Mouse (Mus musculus) forebrain, postnatal 0 days (tissue): Measurements from ENCODE around the gene Hk1. TPM values are rescaled to one million over a fixed set of nuclear protein-coding genes. Genes with fewer than 3 reads are reported as not detected.

Source experiments
- ATAC-seq: fragments of 200-750 bp; cut with Nextera tagmentation; 2 replicates; pipeline ENCODE4 v1.8.0; 2017; ENCODE audit warnings: mild to moderate bottlenecking, moderate library complexity
- DNase-seq: peaks from one replicate; pipeline ENCODE4 v3.0.0-alpha.2; 2015
- H3K27ac ChIP-seq: fragments of 300-500 bp; sonication (generic); 2 replicates; pipeline ENCODE4 v1.5.1; 2014; ENCODE audit warnings: low read depth, mild to moderate bottlenecking, antibody characterized with exemption, low read length, moderate library complexity, mixed read lengths
- H3K27me3 ChIP-seq: fragments of 300-500 bp; sonication (generic); 2 replicates; pipeline ENCODE4 v1.6.1; 2014; ENCODE audit warnings: mild to moderate bottlenecking, low read length, mixed read lengths; ENCODE audit not compliant: insufficient read depth
- H3K36me3 ChIP-seq: fragments of 300-500 bp; sonication (generic); 2 replicates; pipeline ENCODE4 v1.6.1; 2014; ENCODE audit warnings: mild to moderate bottlenecking, moderate library complexity; ENCODE audit not compliant: insufficient read depth
- H3K4me1 ChIP-seq: fragments of 300-500 bp; sonication (generic); 2 replicates; pipeline ENCODE4 v1.6.1; 2014; ENCODE audit warnings: antibody characterized with exemption; ENCODE audit not compliant: insufficient read depth
- H3K4me2 ChIP-seq: fragments of 300-500 bp; sonication (generic); 2 replicates; pipeline ENCODE4 v1.6.1; 2014; ENCODE audit warnings: low read depth, mild to moderate bottlenecking, moderate library complexity
- H3K4me3 ChIP-seq: fragments of 300-500 bp; sonication (generic); 2 replicates; pipeline ENCODE4 v1.5.1; 2014; ENCODE audit warnings: low read depth, low read length, mixed read lengths
- H3K9ac ChIP-seq: fragments of 300-500 bp; sonication (generic); 2 replicates; pipeline ENCODE4 v1.6.1; 2014; ENCODE audit warnings: mild to moderate bottlenecking
- H3K9me3 ChIP-seq: fragments of 300-500 bp; sonication (generic); 2 replicates; pipeline ENCODE4 v1.6.1; 2016; ENCODE audit warnings: low read length
- CTCF ChIP-seq: sonication (generic); IDR thresholded peaks from 2 replicates; pipeline ENCODE4 v1.5.1; 2016; ENCODE audit warnings: antibody characterized with exemption, control low read depth, low read depth
- WGBS: fragments of 180-500 bp; shearing (Covaris S2); extraction: QIAGEN DNeasy Blood & Tissue Kit; methylation state at CpG from one replicate; pipeline ENCODE4 v1.1.7; 2014; 5-methylcytosine and 5-hydroxymethylcytosine counted together
- polyA plus RNA-seq: library from polyadenylated mRNA; unstranded; fragments of >200 nt; fragmentation: Nextera tagmentation; extraction: Ambion mirVana; gene quantifications from 2 replicates; pipeline ENCODE4 v1.2.1, GENCODE M21; 2015
- total RNA-seq: library from RNA; depleted of rRNA; stranded (reverse); fragments of >200 nt; gene quantifications from 2 replicates; pipeline ENCODE4 v1.2.3, GENCODE M21; 2014

Gene Hk1
- total and polyA plus RNA-seq, 2 experiments from 2014 or later = 90.1 to 140 TPM

DNA sequence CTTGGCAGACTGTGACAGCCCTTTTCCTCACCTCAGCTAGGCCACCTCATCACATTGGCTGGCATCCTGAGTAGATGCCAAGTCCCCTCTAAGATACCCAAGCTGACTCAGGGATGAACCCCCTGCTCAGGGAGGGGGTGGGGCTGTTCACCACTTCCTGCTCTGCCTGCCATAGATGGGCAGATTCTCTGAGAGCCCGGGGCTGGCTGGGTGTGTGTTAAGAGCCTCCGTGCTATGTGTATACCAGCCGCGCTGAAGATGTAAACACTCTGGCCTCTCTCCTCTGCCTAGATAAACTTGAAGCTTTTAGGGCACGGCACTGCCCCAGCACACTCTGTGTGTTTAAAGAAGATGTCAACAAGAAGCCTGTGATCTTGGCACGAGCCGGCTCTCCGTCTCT is 131.9 kb downstream of the Hk1 start:
- Histone ChIP-seq H3K4me2 (no peak overlapping the region), H3K27ac (no peak overlapping the region), H3K36me3 (no peaks in the 10 kb centered on the region), H3K4me1 (no peaks in the 10 kb centered on the region), H3K9ac (no peak overlapping the region), H3K4me3 (no peak overlapping the region), H3K9me3 (no peaks in the 10 kb centered on the region), H3K27me3 (no peaks in the 10 kb centered on the region)
- no peak for DNase-seq
- 71% methylated on average over 8 of the region's 8 CpGs for WGBS
- TF ChIP-seq CTCF = no peak
- ATAC-seq = no peak

DNA sequence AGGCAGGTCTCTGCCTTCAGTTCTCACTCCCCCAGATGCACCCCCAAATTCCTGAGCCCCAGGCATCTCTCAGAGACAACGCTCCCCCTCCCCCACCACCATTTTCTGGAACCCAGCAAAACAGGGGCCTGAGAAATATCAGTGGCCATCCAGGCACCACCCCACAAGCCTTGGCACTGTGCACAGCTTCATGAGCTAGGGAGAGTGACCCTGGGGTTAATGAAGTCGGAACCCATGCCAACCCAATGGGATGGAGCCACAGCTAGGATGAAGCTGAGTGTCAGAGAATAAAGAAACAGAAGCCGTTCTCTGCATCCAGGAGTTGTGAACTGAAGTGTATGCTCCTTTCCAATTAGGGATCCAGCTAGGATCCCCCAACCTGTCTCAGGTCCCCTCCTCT is 132.6 kb downstream of the Hk1 start:
- no peaks in the 10 kb centered on the region for H3K4me1 ChIP-seq
- WGBS = 53% methylated on average over 3 of the region's 3 CpGs
- ATAC-seq (no peak), DNase-seq (peak; percentile 10)
- no peak overlapping the region for H3K27ac ChIP-seq
- TF ChIP-seq CTCF = no peak
- H3K9ac ChIP-seq = no peak overlapping the region
- H3K9me3 ChIP-seq = no peaks in the 10 kb centered on the region
- no peak overlapping the region for H3K4me2 ChIP-seq
- no peaks in the 10 kb centered on the region for H3K36me3 ChIP-seq
- no peaks in the 10 kb centered on the region for H3K27me3 ChIP-seq
- H3K4me3 ChIP-seq = no peak overlapping the region

DNA sequence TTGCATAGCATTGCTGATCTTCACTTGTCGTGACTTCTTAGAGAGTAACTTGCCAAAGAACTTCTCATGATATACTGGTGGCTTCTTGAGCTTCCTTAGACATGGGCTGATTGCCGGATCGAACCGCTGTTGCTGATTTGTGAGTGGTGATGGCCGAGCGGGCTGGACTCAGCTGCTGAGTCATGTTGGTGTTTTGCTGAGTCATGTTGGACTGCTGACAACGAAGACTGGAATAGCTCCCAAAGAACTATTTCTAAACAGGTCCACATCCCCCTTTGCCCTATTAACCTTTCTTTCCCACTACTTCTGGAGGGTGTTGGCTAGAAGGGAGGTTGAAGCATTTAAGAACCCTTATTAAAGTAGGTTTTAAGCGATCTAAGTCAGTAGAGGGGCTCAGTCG is 135.6 kb downstream of the Hk1 start:
- no peaks in the 10 kb centered on the region for H3K4me1 ChIP-seq
- WGBS = 94% methylated on average over 9 of the region's 9 CpGs
- no peaks in the 10 kb centered on the region for H3K27me3 ChIP-seq
- no peaks in the 10 kb centered on the region for H3K36me3 ChIP-seq
- DNase-seq (no peak), ATAC-seq (no peak)
- H3K9ac ChIP-seq = no peak overlapping the region
- no peak overlapping the region for H3K4me3 ChIP-seq
- no peak for TF ChIP-seq CTCF
- no peak overlapping the region for H3K27ac ChIP-seq
- H3K9me3 ChIP-seq = no peaks in the 10 kb centered on the region
- H3K4me2 ChIP-seq = no peak overlapping the region

DNA sequence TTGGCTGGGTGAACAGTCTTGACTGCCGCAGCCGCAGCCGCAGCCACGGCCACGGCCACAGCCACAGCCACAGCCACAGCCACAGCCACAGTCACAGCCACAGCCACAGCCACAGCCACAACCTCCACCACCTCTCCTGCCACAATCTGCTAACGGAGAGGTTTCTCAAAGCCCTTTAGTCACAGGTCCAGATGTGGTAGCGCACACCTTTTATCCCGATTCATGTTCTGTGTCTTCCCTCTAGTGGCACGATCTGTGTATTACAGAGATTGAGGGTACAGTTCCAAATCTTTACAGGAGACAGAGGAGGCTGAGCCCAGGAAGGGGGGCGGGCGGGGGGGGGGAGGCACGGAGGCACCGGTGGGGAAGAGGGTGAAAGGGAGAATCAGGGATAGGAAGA is 136.8 kb downstream of the Hk1 start:
- Histone ChIP-seq H3K4me1 (no peaks in the 10 kb centered on the region), H3K27ac (no peak overlapping the region), H3K27me3 (no peaks in the 10 kb centered on the region), H3K4me2 (no peak overlapping the region), H3K4me3 (no peak overlapping the region), H3K9ac (no peak overlapping the region), H3K9me3 (no peaks in the 10 kb centered on the region), H3K36me3 (no peaks in the 10 kb centered on the region)
- DNase-seq = peak; percentile 67
- peak; percentile 76 for TF ChIP-seq CTCF
- WGBS = 50% methylated on average over 13 of the region's 13 CpGs
- peak; percentile 55; the same call in 1 of the 2 replicates for ATAC-seq

DNA sequence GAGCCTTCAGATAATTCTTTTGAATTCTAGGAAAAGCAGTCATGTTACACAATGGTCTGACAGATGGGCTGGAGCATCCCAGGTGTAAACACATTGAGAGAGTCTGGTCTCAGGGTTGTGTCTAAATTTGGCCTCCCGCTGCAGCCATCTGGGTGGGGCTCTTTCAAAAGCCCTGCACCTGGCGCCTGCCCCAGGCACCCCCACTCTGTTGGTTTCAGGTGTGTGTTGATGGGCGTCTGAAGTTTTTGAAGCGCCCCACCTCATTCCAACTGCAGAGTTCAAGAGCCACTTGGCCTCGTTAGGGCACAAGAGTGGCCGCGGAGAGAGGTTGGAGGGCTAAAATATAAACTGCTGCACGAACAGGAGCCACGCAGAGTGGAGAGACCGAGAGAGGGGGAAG is 137.3 kb downstream of the Hk1 start:
- no peaks in the 10 kb centered on the region for H3K9me3 ChIP-seq
- DNase-seq = no peak
- H3K36me3 ChIP-seq = no peaks in the 10 kb centered on the region
- no peak for ATAC-seq
- no peak overlapping the region for H3K4me3 ChIP-seq
- 73% methylated on average over 10 of the region's 10 CpGs for WGBS
- H3K4me2 ChIP-seq = no peak overlapping the region
- H3K27ac ChIP-seq = no peak overlapping the region
- no peaks in the 10 kb centered on the region for H3K4me1 ChIP-seq
- no peak overlapping the region for H3K9ac ChIP-seq
- TF ChIP-seq CTCF = no peak
- H3K27me3 ChIP-seq = no peaks in the 10 kb centered on the region

DNA sequence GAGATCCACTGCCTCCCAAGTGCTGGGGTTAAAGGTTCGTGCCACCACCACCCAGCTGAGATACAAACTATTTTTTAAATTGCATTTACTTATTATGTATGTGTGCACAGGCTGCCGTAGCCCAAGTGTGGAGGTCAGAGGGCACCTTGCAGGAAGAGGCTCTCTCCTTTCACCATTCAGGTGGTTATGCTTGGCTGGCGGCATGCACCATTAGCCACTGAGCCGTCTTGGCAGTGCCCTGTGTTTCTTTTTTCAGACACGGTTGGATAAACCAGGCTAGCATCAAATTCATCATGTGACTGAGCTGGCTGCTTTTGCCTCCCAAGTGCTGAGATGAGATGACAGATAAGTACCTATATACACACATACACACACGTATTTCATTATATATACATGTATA is 140.4 kb downstream of the Hk1 start:
- 45% methylated on average over 6 of the region's 6 CpGs for WGBS
- no peak for TF ChIP-seq CTCF
- no peak overlapping the region for H3K4me3 ChIP-seq

DNA sequence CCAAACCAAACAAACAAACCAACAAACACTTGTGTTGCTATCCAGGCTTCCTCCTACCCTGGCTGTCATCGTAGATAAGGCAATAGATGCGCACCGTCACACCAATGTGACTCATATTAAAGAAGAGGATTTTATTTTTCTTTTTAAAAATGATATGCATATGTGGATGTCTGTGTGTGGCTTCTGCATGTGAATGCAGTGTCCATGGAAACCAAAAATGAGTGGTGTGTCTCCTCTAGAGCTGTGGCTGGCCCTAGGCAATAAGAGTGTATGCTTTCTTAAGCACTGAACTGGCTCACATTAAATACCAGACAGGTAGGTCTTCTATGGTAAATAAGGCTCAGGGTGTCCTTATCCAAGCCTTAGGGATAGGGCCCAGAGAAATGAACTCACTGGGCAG is 141.0 kb downstream of the Hk1 start:
- Histone ChIP-seq H3K4me1 (no peaks in the 10 kb centered on the region), H3K27me3 (no peaks in the 10 kb centered on the region), H3K9me3 (no peaks in the 10 kb centered on the region), H3K4me3 (no peak overlapping the region), H3K27ac (no peak overlapping the region), H3K4me2 (no peak overlapping the region), H3K9ac (no peak overlapping the region), H3K36me3 (no peaks in the 10 kb centered on the region)
- 87% methylated on average over 3 of the region's 3 CpGs for WGBS
- ATAC-seq (peak; percentile 32; the same call in 1 of the 2 replicates), DNase-seq (no peak)
- no peak for TF ChIP-seq CTCF

More for the DNA sequence above, 140.4 kb downstream of the Hk1 start:
- Histone ChIP-seq H3K9ac (no peak overlapping the region), H3K4me2 (no peak overlapping the region), H3K27ac (no peak overlapping the region), H3K9me3 (no peaks in the 10 kb centered on the region), H3K4me1 (no peaks in the 10 kb centered on the region), H3K36me3 (no peaks in the 10 kb centered on the region), H3K27me3 (no peaks in the 10 kb centered on the region)
- DNase-seq (no peak), ATAC-seq (no peak)

DNA sequence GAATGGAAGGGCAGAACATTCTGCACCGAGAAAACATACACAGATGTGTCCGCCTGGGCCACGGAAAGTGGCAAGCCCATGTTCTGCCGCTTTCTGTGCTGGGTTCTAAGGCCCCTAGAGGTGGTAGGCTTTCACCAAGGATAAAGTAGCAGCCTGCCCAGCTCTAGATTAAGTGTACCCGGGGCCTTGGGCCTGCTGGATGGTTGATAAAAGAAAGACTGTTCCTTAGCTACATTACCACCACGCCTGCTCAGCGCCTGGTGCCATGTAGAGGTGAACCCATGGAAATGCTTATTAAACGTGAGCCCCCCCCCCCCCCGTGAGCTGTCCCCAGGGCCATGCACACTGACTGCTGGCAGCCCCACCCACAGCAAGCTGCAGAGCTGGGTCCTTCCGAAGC is 142.5 kb downstream of the Hk1 start:
- ATAC-seq (no peak), DNase-seq (no peak)
- TF ChIP-seq CTCF = no peak
- Histone ChIP-seq H3K4me2 (no peak overlapping the region), H3K36me3 (no peaks in the 10 kb centered on the region), H3K9me3 (no peaks in the 10 kb centered on the region), H3K27me3 (no peaks in the 10 kb centered on the region), H3K4me3 (no peak overlapping the region), H3K27ac (no peak overlapping the region), H3K4me1 (no peaks in the 10 kb centered on the region), H3K9ac (no peak overlapping the region)
- WGBS = 87% methylated on average over 10 of the region's 10 CpGs
